9 mouse cellular contexts compared by ENCODE assay signal in genomic region chr4:33736061-33736701, GRCm38 (mm10).
DNase-seq lines count a peak whose midpoint lies in the region; ATAC-seq lines count a peak whose summit lies in the region.
"Had no signal": no experiment of that assay in that cellular context is flagged by ENCODE, and none has a peak within 500 bp of the region (broad histone marks: within the 10 kb centered on the region; RNA-seq: fewer than 3 reads in every experiment).

No protein-coding gene starts in this region.

- no peak for ATAC-seq in heart, embryonic 12.5 days (ENCODE audit: insufficient number of reproducible peaks, low FRiP score)
- ATAC-seq in frontal cortex, adult (ENCODE audit: low TSS enrichment) = peak; percentile 73
- ATAC-seq in intestine, embryonic 15.5 days = no peak

- H3K27me3 ChIP-seq in heart, embryonic 12.5 days (replicated peaks) = no peaks in the 10 kb centered on the region
- H3K27me3 ChIP-seq in intestine, embryonic 15.5 days (replicated peaks) = no peaks in the 10 kb centered on the region
- H3K27me3 ChIP-seq: limb, embryonic 15.5 days had no signal

- H3K4me2 ChIP-seq in heart, embryonic 12.5 days = no peak overlapping the region
- no peak overlapping the region for H3K4me2 ChIP-seq in intestine, embryonic 15.5 days (replicated peaks)
- H3K4me2 ChIP-seq: limb, embryonic 15.5 days had no signal

- no peaks in the 10 kb centered on the region for H3K9me3 ChIP-seq in heart, embryonic 12.5 days (replicated peaks)
- H3K9me3 ChIP-seq in intestine, embryonic 15.5 days = no peaks in the 10 kb centered on the region
- H3K9me3 ChIP-seq: limb, embryonic 15.5 days had no signal

- H3K9ac ChIP-seq in heart, embryonic 12.5 days = no peak overlapping the region
- H3K9ac ChIP-seq in intestine, embryonic 15.5 days = no peak overlapping the region
- H3K9ac ChIP-seq: limb, embryonic 15.5 days had no signal

- H3K4me3 ChIP-seq in heart, embryonic 12.5 days = no peak overlapping the region
- no peak overlapping the region for H3K4me3 ChIP-seq in intestine, embryonic 15.5 days (replicated peaks)
- H3K4me3 ChIP-seq: limb, embryonic 15.5 days had no signal

- H3K36me3 ChIP-seq in heart, embryonic 12.5 days = no peaks in the 10 kb centered on the region
- H3K36me3 ChIP-seq in intestine, embryonic 15.5 days = no peaks in the 10 kb centered on the region
- H3K36me3 ChIP-seq: limb, embryonic 15.5 days had no signal

- H3K4me1 ChIP-seq in heart, embryonic 12.5 days (replicated peaks) = peaks cover 36% of the 10 kb centered on the region
- no peaks in the 10 kb centered on the region for H3K4me1 ChIP-seq in intestine, embryonic 15.5 days (replicated peaks)

- WGBS in heart, embryonic 12.5 days = 74% methylated on average over 9 of the region's 9 CpGs
- WGBS in intestine, embryonic 15.5 days = 85% methylated on average over 9 of the region's 9 CpGs

- no peak overlapping the region for H3K27ac ChIP-seq in heart, embryonic 12.5 days (ENCODE audit: poor library complexity, severe bottlenecking)
- no peak overlapping the region for H3K27ac ChIP-seq in intestine, embryonic 15.5 days
- H3K27ac ChIP-seq: limb, embryonic 15.5 days had no signal

- peak; percentile 25 to 27 for DNase-seq in heart, adult 9 months (ENCODE audit: low spot score in 2 of 2)
- DNase-seq in adrenal gland, postnatal 10 days = peak; percentile 77
- peak; percentile 72 to 80 for DNase-seq in layer of hippocampus, postnatal 14 days (ENCODE audit: low spot score in 2 of 2)
- peak; percentile 82 to 83 for DNase-seq in right cerebral cortex, postnatal 10 days (ENCODE audit: low spot score in 2 of 2)
- DNase-seq in thymus, postnatal 36 days = no peak

Comparison
In these comparisons a context has a peak if more than half of its experiments do, and no peak if none do; other contexts are left out.
1. DNase-seq: peak in heart, adult 9 months (2 of 2), adrenal gland, postnatal 10 days (single experiment), layer of hippocampus, postnatal 14 days (2 of 2) and right cerebral cortex, postnatal 10 days (2 of 2); none in thymus, postnatal 36 days (0 of 2).